Mouse (Mus musculus): ENCODE results near the gene Gli3. TPM values are rescaled to one million over a fixed set of nuclear protein-coding genes. Genes with fewer than 3 reads are reported as not detected.

Gene Gli3
- polyA plus RNA-seq, 1 experiment from 2014 or later = 0.60 TPM

DNA sequence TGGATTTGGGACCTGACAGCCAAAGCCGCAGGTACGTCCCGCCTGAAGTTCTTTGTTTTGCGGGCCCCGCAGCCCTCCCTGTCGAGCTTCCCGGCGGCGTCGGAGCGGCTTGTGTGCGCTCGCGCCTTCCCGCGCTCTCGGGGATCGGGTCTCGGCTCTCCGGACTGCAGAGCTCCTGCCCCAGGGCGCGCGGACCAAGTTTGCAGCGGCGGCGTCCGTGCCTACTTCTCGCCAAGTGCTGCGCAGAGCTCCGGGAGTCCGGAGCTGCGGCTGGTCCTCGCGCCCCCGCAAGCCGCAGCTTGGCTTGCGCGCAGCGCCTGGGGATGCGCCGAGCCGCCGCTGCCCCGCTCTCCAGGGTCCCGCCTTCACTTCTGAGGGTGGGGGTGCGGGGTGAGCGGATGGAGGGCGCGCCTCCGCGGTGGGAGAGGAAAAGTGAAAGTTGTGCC lies 1.1 kb downstream of the Gli3 start:
- DNase-seq (no peak), ATAC-seq (ENCODE audit: low read depth) (no peak)
- no peaks in the 10 kb centered on the region; the same call in 1 of the 2 replicates for H3K4me1 ChIP-seq (replicated peaks)
- peak overlapping the region; percentile 65 for H3K4me2 ChIP-seq
- H3K36me3 ChIP-seq = no peaks in the 10 kb centered on the region
- H3K4me3 ChIP-seq (replicated peaks) = peak overlapping the region; percentile 53
- peaks cover 69% of the 10 kb centered on the region for H3K27me3 ChIP-seq
- WGBS (ENCODE audit: insufficient replicate concordance) = under 1% methylated on average over 51 of the region's 51 CpGs
- no peaks in the 10 kb centered on the region for H3K9me3 ChIP-seq (replicated peaks)
- peak overlapping the region; percentile 41 for H3K9ac ChIP-seq
- peak overlapping the region; percentile 53; the same call in 1 of the 2 replicates for H3K27ac ChIP-seq

DNA sequence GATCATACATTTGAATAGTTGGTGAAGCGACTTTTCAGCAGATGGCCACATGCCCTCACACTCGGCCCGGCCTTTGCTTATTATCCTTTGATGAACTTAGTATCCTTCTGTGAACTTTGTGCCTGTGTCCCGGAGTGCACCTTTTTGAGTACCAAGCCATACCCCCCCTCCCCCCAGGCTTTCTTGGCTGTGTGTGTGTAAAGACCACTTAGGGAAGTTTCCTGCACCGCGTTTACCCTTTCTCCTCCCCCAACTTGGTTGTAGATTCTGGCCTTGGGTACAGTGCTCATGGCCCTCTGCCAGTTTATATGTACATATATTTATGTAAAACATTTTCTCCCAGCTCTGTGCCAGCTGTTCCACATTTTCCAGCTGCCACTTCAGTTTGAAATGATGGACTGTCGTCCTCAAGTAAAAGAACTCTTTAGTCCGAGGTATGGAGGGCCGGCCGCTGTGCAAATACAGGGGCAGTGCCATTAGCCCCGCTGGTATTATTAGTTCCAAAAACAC lies 1.8 kb downstream of the Gli3 start:
- Histone ChIP-seq H3K4me2 (peak overlapping the region; percentile 65), H3K9ac (no peak overlapping the region), H3K4me1 (replicated peaks) (no peaks in the 10 kb centered on the region; the same call in 1 of the 2 replicates), H3K36me3 (no peaks in the 10 kb centered on the region), H3K27me3 (peaks cover 69% of the 10 kb centered on the region), H3K27ac (no peak overlapping the region), H3K9me3 (replicated peaks) (no peaks in the 10 kb centered on the region), H3K4me3 (replicated peaks) (peak overlapping the region; percentile 53)
- ATAC-seq (ENCODE audit: low read depth) (no peak), DNase-seq (no peak)
- 11% methylated on average over 11 of the region's 11 CpGs for WGBS (ENCODE audit: insufficient replicate concordance)

GRCm38 (mm10) chr13:15466496-15466895 lies 3.5 kb downstream of the Gli3 start:
- no peaks in the 10 kb centered on the region; the same call in 1 of the 2 replicates for H3K4me1 ChIP-seq (replicated peaks)
- H3K27me3 ChIP-seq = peaks cover 56% of the 10 kb centered on the region
- ATAC-seq (ENCODE audit: low read depth) = no peak
- no peak overlapping the region for H3K27ac ChIP-seq
- no peak overlapping the region for H3K4me3 ChIP-seq (replicated peaks)
- no peak overlapping the region for H3K4me2 ChIP-seq
- H3K36me3 ChIP-seq = no peaks in the 10 kb centered on the region
- H3K9ac ChIP-seq = no peak overlapping the region
- 56% methylated on average over 6 of the region's 6 CpGs for WGBS (ENCODE audit: insufficient replicate concordance)
- H3K9me3 ChIP-seq (replicated peaks) = no peaks in the 10 kb centered on the region
- DNase-seq = no peak

DNA sequence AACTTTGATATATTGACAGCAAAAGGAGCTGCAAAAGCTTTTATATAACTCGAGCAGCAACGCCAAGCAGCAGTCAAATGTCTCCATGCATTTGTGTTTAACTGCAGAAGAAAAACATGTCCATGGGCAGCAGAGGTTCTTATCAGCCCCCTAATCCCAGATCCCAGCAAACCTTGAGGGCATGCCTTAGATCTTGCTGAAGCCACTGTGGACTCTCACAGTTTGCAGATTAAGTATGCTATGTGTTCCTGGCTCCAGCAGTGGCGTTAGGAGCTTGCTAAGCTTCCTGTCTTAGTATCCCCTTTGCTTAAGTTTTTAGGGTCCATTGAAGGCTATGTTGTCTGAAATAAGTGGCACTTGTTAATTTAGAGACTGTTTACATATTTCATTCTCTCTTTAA lies 4.4 kb downstream of the Gli3 start:
- Histone ChIP-seq H3K27me3 (peaks cover 47% of the 10 kb centered on the region), H3K27ac (no peak overlapping the region), H3K4me1 (replicated peaks) (no peaks in the 10 kb centered on the region; the same call in 1 of the 2 replicates), H3K9me3 (replicated peaks) (no peaks in the 10 kb centered on the region), H3K4me3 (replicated peaks) (no peak overlapping the region), H3K9ac (no peak overlapping the region), H3K4me2 (no peak overlapping the region), H3K36me3 (no peaks in the 10 kb centered on the region)
- WGBS (ENCODE audit: insufficient replicate concordance) = 48% methylated on average over 3 of the region's 3 CpGs
- DNase-seq = no peak
- ATAC-seq (ENCODE audit: low read depth) = no peak

DNA sequence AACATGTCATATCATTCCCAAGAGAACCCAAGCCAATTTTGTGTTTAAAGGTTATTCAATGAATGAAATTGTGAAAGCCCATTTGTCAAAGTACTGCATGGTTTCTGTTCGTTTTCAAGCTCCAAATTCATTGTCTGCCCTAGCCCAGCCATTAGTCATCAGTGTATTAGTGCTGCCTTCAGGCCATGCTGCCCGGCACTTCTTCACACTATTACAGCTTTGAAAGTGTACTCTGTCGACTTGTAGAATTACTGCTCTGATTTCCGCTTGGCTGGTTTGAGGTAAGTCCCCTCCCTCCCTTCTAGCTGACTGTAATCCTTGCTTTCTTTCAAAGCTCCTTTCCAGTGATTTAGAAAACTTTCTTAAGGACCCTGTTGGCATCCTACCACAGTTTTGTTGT lies 5.4 kb downstream of the Gli3 start:
- Histone ChIP-seq H3K27me3 (peaks cover 37% of the 10 kb centered on the region), H3K4me3 (replicated peaks) (no peak overlapping the region), H3K27ac (no peak overlapping the region), H3K4me1 (replicated peaks) (no peaks in the 10 kb centered on the region; the same call in 1 of the 2 replicates), H3K9ac (no peak overlapping the region), H3K9me3 (replicated peaks) (no peaks in the 10 kb centered on the region), H3K4me2 (no peak overlapping the region), H3K36me3 (no peaks in the 10 kb centered on the region)
- WGBS (ENCODE audit: insufficient replicate concordance) = 50% methylated on average over 4 of the region's 4 CpGs
- no peak for DNase-seq
- no peak for ATAC-seq (ENCODE audit: low read depth)

GRCm38 (mm10) chr13:15470056-15470455 lies 7.0 kb downstream of the Gli3 start:
- no peak overlapping the region for H3K4me3 ChIP-seq (replicated peaks)
- H3K9me3 ChIP-seq (replicated peaks) = no peaks in the 10 kb centered on the region
- no peak overlapping the region for H3K27ac ChIP-seq
- no peaks in the 10 kb centered on the region for H3K4me1 ChIP-seq (replicated peaks)
- WGBS (ENCODE audit: insufficient replicate concordance) = 80% methylated on average over 3 of the region's 3 CpGs
- H3K9ac ChIP-seq = no peak overlapping the region
- no peak overlapping the region for H3K4me2 ChIP-seq
- H3K36me3 ChIP-seq = no peaks in the 10 kb centered on the region
- ATAC-seq (ENCODE audit: low read depth) (no peak), DNase-seq (no peak)
- H3K27me3 ChIP-seq = peaks cover 21% of the 10 kb centered on the region

- DNase-seq = no peak
- Histone ChIP-seq H3K36me3 (no peaks in the 10 kb centered on the region), H3K27ac (no peak overlapping the region), H3K27me3 (no peaks in the 10 kb centered on the region), H3K4me2 (no peak overlapping the region), H3K9ac (no peak overlapping the region), H3K4me3 (replicated peaks) (no peak overlapping the region), H3K9me3 (replicated peaks) (no peaks in the 10 kb centered on the region), H3K4me1 (replicated peaks) (no peaks in the 10 kb centered on the region)
- 54% methylated on average over 3 of the region's 3 CpGs for WGBS (ENCODE audit: insufficient replicate concordance)
- no peak for ATAC-seq (ENCODE audit: low read depth)
Observed at GRCm38 (mm10) chr13:15472712-15473111, 9.7 kb downstream of the Gli3 start.

- whole genome bisulfite sequencing (ENCODE audit: insufficient replicate concordance) = 53% methylated on average over 2 of the region's 2 CpGs
- Histone ChIP-seq H3K27ac (no peak overlapping the region), H3K9ac (no peak overlapping the region), H3K27me3 (no peaks in the 10 kb centered on the region), H3K4me1 (replicated peaks) (no peaks in the 10 kb centered on the region), H3K36me3 (no peaks in the 10 kb centered on the region), H3K4me2 (no peak overlapping the region), H3K9me3 (replicated peaks) (no peaks in the 10 kb centered on the region), H3K4me3 (replicated peaks) (no peak overlapping the region)
- ATAC-seq (ENCODE audit: low read depth) (no peak), DNase-seq (no peak)
Observed at GRCm38 (mm10) chr13:15474393-15474792, 11.4 kb downstream of the Gli3 start.

- Histone ChIP-seq H3K4me2 (no peak overlapping the region), H3K36me3 (no peaks in the 10 kb centered on the region), H3K4me1 (replicated peaks) (peaks cover 9% of the 10 kb centered on the region; the same call in 1 of the 2 replicates), H3K9ac (no peak overlapping the region), H3K27ac (no peak overlapping the region), H3K27me3 (no peaks in the 10 kb centered on the region), H3K9me3 (replicated peaks) (no peaks in the 10 kb centered on the region), H3K4me3 (replicated peaks) (no peak overlapping the region)
- DNase-seq (no peak), ATAC-seq (ENCODE audit: low read depth) (no peak)
- WGBS (ENCODE audit: insufficient replicate concordance) = 59% methylated on average over 14 of the region's 14 CpGs
Observed at GRCm38 (mm10) chr13:15486033-15486891, 23.2 kb downstream of the Gli3 start.

DNA sequence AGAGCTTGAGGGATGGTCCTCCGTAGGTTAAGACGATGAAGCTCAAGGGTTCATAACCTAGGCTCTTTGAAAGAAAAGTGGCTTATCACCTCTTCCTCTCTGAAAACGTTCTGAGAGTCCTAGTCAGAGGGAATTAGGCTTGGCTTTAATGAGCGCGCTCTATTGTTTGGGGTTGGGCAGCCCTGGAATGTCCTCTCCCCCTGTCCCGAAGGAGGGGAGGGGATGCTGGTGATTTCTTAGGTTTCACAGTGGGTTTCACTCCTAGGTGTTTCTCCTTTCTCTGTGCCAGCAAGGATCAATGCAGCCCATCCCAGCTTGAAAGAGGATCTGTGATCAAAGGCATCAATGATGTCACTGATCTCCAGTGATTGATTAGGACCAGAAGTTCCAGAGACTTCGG lies 24.3 kb downstream of the Gli3 start:
- ATAC-seq (ENCODE audit: low read depth) (no peak), DNase-seq (no peak)
- Histone ChIP-seq H3K27ac (no peak overlapping the region), H3K27me3 (no peaks in the 10 kb centered on the region), H3K9ac (no peak overlapping the region), H3K9me3 (replicated peaks) (no peaks in the 10 kb centered on the region), H3K4me3 (replicated peaks) (no peak overlapping the region), H3K4me1 (replicated peaks) (peaks cover 9% of the 10 kb centered on the region; the same call in 1 of the 2 replicates), H3K36me3 (no peaks in the 10 kb centered on the region), H3K4me2 (no peak overlapping the region)
- 47% methylated on average over 7 of the region's 7 CpGs for WGBS (ENCODE audit: insufficient replicate concordance)

GRCm38 (mm10) chr13:15488065-15488464 lies 25.0 kb downstream of the Gli3 start:
- Histone ChIP-seq H3K9ac (no peak overlapping the region), H3K4me1 (replicated peaks) (peaks cover 9% of the 10 kb centered on the region; the same call in 1 of the 2 replicates), H3K9me3 (replicated peaks) (no peaks in the 10 kb centered on the region), H3K4me2 (no peak overlapping the region), H3K4me3 (replicated peaks) (no peak overlapping the region), H3K27ac (no peak overlapping the region), H3K27me3 (no peaks in the 10 kb centered on the region), H3K36me3 (no peaks in the 10 kb centered on the region)
- ATAC-seq (ENCODE audit: low read depth) (no peak), DNase-seq (no peak)
- 50% methylated on average over 1 of the region's 1 CpGs for WGBS (ENCODE audit: insufficient replicate concordance)

Measured in liver, embryonic 13.5 days (tissue).